Mouse (Mus musculus) lung, embryonic 15.5 days (tissue): Measurements from ENCODE around the gene Zfp354b. TPM values are rescaled to one million over a fixed set of nuclear protein-coding genes. Genes with fewer than 3 reads are reported as not detected.

ENCODE experiments used
- ATAC-seq: fragments of 200-750 bp; cut with Nextera tagmentation; 2 replicates; pipeline ENCODE4 v1.8.0; 2017; ENCODE audit warnings: moderate number of reproducible peaks, borderline replicate concordance; ENCODE audit not compliant: low FRiP score, low TSS enrichment; ENCODE audit errors: extremely low read depth
- H3K27ac ChIP-seq: fragments of 300-500 bp; sonication (generic); 2 replicates; pipeline ENCODE4 v1.5.1; 2015; ENCODE audit warnings: moderate library complexity, mild to moderate bottlenecking, inconsistent platforms
- H3K27me3 ChIP-seq: fragments of 300-500 bp; sonication (generic); 2 replicates; pipeline ENCODE4 v1.6.1; 2015; ENCODE audit warnings: inconsistent platforms
- H3K36me3 ChIP-seq: fragments of 300-500 bp; sonication (generic); 2 replicates; pipeline ENCODE4 v1.6.1; 2015; ENCODE audit warnings: inconsistent platforms
- H3K4me1 ChIP-seq: fragments of 300-500 bp; sonication (generic); 2 replicates; pipeline ENCODE4 v1.6.1; 2015; ENCODE audit warnings: inconsistent platforms
- H3K4me2 ChIP-seq: fragments of 300-500 bp; sonication (generic); 2 replicates; pipeline ENCODE4 v1.6.1; 2015; ENCODE audit warnings: inconsistent platforms, mild to moderate bottlenecking, moderate library complexity
- H3K4me3 ChIP-seq: fragments of 300-500 bp; sonication (generic); 2 replicates; pipeline ENCODE4 v1.5.1; 2015; ENCODE audit warnings: mild to moderate bottlenecking, inconsistent platforms
- H3K9ac ChIP-seq: fragments of 300-500 bp; sonication (generic); 2 replicates; pipeline ENCODE4 v1.6.1; 2015; ENCODE audit warnings: inconsistent platforms
- H3K9me3 ChIP-seq: fragments of 300-500 bp; sonication (generic); 2 replicates; pipeline ENCODE4 v1.6.1; 2016; ENCODE audit warnings: inconsistent platforms
- WGBS: fragments of 180-500 bp; shearing (Covaris S2); methylation state at CpG from one replicate; pipeline ENCODE4 v1.1.7; 2015; 5-methylcytosine and 5-hydroxymethylcytosine counted together
- polyA plus RNA-seq: library from polyadenylated mRNA; unstranded; fragments of >200 nt; fragmentation: Nextera tagmentation; extraction: Ambion mirVana; gene quantifications from 2 replicates; pipeline ENCODE4 v1.2.1, GENCODE M21; 2015

Zfp354b gene
- polyA plus RNA-seq, 1 experiment from 2014 or later: 1.3 TPM

DNA sequence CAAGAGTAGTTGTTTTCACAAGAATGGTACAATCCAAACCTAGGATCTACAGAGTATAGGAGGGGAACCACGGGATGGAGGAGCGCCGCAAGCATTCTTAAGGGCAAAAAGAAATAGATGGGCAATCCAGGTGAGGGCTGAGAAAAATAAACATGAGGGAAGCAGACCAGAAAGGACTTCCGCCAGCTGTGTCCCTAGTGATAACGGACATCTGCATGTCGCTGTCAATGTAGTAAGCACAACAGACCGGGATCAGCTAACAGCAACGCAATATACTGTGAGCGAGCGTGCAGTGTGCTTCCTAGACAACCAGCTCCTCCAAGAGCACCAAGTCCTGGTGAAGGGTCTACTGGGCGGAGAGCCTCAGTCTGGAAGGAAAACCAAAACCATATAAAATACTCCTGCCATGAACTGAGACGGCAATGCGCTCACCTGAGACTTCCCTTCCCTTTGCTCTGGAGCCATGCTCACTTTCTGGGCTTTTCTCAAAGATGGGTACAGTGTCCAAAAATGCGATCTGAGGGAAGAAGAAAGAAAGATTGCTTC lies 891 bp downstream of the Zfp354b start:
- no peak for ATAC-seq
- Histone ChIP-seq H3K27ac (no peak overlapping the region), H3K9me3 (no peaks in the 10 kb centered on the region), H3K36me3 (no peaks in the 10 kb centered on the region), H3K27me3 (peaks cover 4% of the 10 kb centered on the region; the same call in 1 of the 2 replicates), H3K4me1 (peaks cover 10% of the 10 kb centered on the region), H3K4me2 (peak overlapping the region; percentile 94), H3K4me3 (peak overlapping the region; percentile 79), H3K9ac (peak overlapping the region; percentile 72)
- WGBS: 12% methylated on average over 14 of the region's 14 CpGs

DNA sequence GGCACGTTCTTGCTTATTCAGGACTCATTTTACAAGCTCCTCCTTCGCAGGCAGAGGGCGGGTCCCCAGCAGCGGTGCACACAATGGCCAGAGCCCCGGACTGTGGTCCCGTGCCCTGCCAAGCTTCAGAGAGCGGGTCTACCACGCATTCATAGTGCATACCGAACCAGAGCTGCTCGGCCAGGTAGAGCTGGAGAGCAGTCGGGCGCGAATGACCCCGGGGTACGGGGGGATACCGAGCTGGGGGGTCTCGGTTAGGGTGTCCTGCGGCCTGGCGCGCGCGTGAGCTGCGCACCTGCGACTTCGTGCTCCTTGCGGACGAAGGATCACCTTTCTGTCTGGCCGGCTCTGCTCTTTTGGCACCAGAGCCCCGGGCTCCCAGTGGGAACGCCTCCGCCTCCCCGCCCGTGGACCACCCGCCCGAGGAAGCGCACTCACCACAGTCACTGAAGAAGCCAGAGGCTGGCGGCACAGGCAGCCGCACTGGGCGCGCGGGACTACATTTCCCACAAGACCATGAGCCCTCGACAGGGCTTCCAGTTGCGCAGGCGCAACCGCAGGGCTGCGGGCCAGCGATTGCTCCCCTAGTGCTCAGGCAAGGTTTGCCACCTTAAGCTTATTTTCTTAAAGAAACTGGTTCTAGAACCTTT lies 15.6 kb downstream of the Zfp354b start, which contains the start of gene Zfp2:
TSS of gene Zfp2 (minus strand) at position 495 of the 650 bp plus-strand sequence.
- no peaks in the 10 kb centered on the region for H3K9me3 ChIP-seq
- H3K27me3 ChIP-seq: no peaks in the 10 kb centered on the region
- peaks cover 13% of the 10 kb centered on the region for H3K36me3 ChIP-seq
- 0 out of 2 replicates have a peak, but pooled peaks cover 4% of the 10 kb centered on the region for H3K4me1 ChIP-seq
- H3K4me2 ChIP-seq: peak within 1 kb of the TSS; percentile 60
- H3K27ac ChIP-seq: peak within 1 kb of the TSS; percentile 59
- WGBS: under 1% methylated on average over 47 of the region's 47 CpGs
- peak within 1 kb of the TSS; percentile 71 for H3K4me3 ChIP-seq
- peak within 1 kb of the TSS; percentile 85 for H3K9ac ChIP-seq
- peak; percentile 97 for ATAC-seq

DNA sequence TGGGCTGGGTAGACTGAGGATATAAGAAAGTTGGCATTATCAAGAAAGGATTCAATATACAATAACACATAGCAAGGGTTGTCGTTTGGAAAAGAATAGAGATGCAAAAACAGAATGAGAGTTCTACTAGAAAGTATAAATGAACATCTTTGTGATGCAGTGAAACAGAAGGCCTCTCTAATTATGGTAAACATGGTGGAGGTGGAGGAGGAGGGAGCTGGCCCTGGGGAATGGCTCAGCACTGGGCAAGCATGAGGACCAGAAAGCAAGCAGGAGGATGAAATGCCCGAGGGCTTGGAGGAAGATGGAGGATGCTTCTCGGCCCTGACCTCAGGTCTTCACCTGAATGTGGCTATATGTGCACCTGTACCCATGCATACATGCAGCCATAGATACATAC lies 17.0 kb downstream of the Zfp354b start:
- WGBS: 90% methylated on average over 3 of the region's 3 CpGs
- Histone ChIP-seq H3K36me3 (peaks cover 27% of the 10 kb centered on the region), H3K9ac (no peak overlapping the region), H3K9me3 (no peaks in the 10 kb centered on the region), H3K27ac (no peak overlapping the region), H3K4me3 (no peak overlapping the region), H3K4me2 (no peak overlapping the region), H3K4me1 (0 out of 2 replicates have a peak, but pooled peaks cover 4% of the 10 kb centered on the region), H3K27me3 (no peaks in the 10 kb centered on the region)
- no peak for ATAC-seq

DNA sequence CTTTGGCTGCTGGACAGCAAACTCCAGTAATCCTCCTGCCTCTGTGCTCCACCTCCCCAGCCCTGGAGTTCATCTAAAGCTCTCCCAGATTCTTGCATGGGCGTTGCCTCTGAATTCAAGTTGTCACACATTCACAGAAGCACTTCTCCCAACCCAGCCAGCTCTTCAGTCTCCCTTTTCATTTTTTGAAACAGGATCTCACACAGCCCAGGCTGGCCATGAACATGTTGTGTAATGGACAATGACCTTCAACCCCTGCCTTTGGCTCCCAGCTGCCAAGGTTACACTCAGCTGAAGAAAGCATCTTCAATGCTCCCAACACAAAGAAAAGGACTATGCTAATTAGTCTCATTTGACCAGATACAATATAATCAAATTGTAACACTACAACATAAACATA lies 18.1 kb downstream of the Zfp354b start:
- 0 out of 2 replicates have a peak, but pooled peaks cover 4% of the 10 kb centered on the region for H3K4me1 ChIP-seq
- H3K27ac ChIP-seq: no peak overlapping the region
- no peak overlapping the region for H3K4me3 ChIP-seq
- no peaks in the 10 kb centered on the region for H3K27me3 ChIP-seq
- 67% methylated on average over 1 of the region's 1 CpGs for WGBS
- no peak overlapping the region for H3K9ac ChIP-seq
- no peak for ATAC-seq
- no peak overlapping the region for H3K4me2 ChIP-seq
- no peaks in the 10 kb centered on the region for H3K9me3 ChIP-seq
- H3K36me3 ChIP-seq: peaks cover 38% of the 10 kb centered on the region

DNA sequence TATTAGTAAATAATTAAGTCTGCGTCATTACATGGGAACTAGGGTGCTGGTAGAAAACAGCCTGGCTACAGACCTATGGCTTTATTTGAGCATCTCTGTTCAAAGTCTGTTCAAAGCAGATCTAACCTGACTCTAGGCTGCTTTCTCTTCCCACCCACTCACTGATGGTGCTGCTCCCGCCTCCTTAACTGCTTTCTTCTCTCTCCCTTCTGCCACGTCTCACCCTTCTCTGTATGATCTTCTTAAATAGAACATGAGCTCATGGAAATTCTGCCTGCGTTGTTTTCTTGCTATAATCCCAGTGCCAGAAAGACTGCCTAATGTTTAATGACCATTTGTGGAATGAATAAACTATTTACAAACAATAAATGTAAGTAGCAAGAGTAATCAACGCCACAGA lies 23.3 kb downstream of the Zfp354b start:
- peaks cover 86% of the 10 kb centered on the region for H3K36me3 ChIP-seq
- no peaks in the 10 kb centered on the region for H3K27me3 ChIP-seq
- H3K9me3 ChIP-seq: peaks cover 7% of the 10 kb centered on the region; the same call in 1 of the 2 replicates
- no peaks in the 10 kb centered on the region for H3K4me1 ChIP-seq
- no peak overlapping the region for H3K4me3 ChIP-seq
- no peak overlapping the region for H3K27ac ChIP-seq
- H3K9ac ChIP-seq: no peak overlapping the region
- 91% methylated on average over 5 of the region's 5 CpGs for WGBS
- H3K4me2 ChIP-seq: no peak overlapping the region
- no peak for ATAC-seq

DNA sequence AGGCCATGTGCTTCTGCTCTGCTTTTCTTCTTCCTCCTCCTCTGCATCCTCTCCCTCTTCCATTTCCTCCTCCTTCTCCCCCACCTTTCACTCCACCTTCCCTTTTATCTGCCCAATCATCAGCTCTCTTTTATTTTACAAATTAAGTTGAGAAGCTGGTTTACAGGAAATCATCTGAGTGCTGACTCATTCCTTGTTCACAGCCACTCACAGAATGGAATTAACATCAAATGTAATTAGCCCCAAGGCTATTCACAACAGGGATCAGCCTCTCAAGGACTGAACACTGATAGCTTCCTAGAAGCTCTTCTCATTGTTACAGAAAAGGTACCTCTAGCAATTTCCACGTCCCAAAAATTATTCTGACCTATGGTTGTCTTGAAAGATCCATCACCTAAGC lies 34.1 kb downstream of the Zfp354b start:
- peaks cover 38% of the 10 kb centered on the region for H3K9me3 ChIP-seq
- ATAC-seq: no peak

DNA sequence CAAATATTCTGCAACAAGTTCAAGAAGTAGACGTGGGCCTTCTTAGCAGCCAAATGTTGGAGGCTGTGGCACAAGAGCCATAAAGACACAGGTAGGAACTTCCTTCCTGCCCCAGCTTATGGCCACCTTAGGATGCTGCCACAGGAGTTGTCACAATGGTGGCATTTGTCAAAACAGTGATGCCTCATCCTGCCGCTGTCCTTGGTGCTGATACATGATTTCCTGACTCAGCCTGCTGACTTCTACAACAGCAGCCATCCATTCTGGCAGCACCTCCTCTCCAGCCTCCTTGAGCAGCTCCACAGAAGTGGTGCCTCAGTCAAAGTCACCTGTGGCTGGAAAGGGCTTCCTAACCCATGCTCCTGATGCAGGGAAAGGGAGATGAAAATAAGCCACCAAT lies 39.0 kb downstream of the Zfp354b start:
- 0 out of 2 replicates have a peak, but pooled peaks cover 3% of the 10 kb centered on the region for H3K4me1 ChIP-seq
- H3K4me3 ChIP-seq: no peak overlapping the region
- H3K4me2 ChIP-seq: no peak overlapping the region
- WGBS: 37% methylated on average over 2 of the region's 2 CpGs
- no peak for ATAC-seq
- no peaks in the 10 kb centered on the region for H3K36me3 ChIP-seq
- no peak overlapping the region for H3K9ac ChIP-seq
- H3K27ac ChIP-seq: no peak overlapping the region
- no peaks in the 10 kb centered on the region for H3K9me3 ChIP-seq
- H3K27me3 ChIP-seq: no peaks in the 10 kb centered on the region

More for the DNA sequence above, 34.1 kb downstream of the Zfp354b start:
- H3K27ac ChIP-seq: no peak overlapping the region
- H3K4me1 ChIP-seq: no peaks in the 10 kb centered on the region
- H3K4me2 ChIP-seq: no peak overlapping the region
- WGBS: 78% methylated on average over 1 of the region's 1 CpGs
- peaks cover 32% of the 10 kb centered on the region for H3K36me3 ChIP-seq
- no peak overlapping the region for H3K4me3 ChIP-seq
- H3K9ac ChIP-seq: no peak overlapping the region
- H3K27me3 ChIP-seq: no peaks in the 10 kb centered on the region

DNA sequence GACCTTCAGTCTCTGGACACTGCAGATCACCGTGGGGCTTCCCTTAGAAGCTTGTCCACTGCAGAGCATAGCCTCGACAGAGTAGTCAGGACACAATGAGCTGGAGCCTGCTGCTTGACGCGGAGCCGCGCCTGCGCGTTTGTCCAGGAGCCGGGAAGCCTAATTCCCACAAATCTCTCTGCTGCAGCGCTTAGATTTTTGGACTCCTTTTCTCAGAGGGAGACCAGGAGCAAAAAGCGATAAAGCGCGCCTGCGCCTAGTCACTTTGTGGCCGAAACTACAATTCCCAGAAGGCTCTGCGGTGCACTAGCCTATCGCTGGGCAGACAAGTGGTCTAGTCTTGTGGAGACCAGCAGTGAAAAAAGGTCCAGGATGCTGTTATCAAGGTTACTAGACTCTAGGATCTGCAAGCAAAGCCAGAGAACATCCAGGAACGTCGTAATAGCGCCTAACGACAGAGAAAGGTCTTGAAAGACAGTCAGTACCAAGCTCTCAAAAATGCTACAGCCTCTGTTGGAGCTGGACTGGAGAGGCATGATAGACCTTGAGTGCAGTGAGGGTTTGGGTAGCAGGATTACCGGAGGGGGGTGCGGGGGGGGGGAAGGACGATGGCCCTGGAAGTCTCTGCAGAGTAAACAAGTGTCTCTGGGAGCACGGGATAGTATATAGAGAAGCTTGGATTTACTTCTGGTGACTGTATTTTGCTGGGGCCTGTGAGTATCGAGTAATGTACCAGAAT lies 43.9 kb downstream of the Zfp354b start, which contains the start of gene Zfp454:
TSS of gene Zfp454 (minus strand) at position 262 of the 739 bp plus-strand sequence.
- peaks cover 9% of the 10 kb centered on the region; the same call in 1 of the 2 replicates for H3K4me1 ChIP-seq
- H3K4me3 ChIP-seq: peak within 1 kb of the TSS; percentile 46
- no peaks in the 10 kb centered on the region for H3K27me3 ChIP-seq
- ATAC-seq: peak; percentile 91
- peak within 1 kb of the TSS; percentile 58 for H3K9ac ChIP-seq
- H3K4me2 ChIP-seq: peak within 1 kb of the TSS; percentile 79
- H3K36me3 ChIP-seq: peaks cover 11% of the 10 kb centered on the region; the same call in 1 of the 2 replicates
- H3K9me3 ChIP-seq: no peaks in the 10 kb centered on the region
- H3K27ac ChIP-seq: peak within 1 kb of the TSS; percentile 75
- WGBS: 5% methylated on average over 26 of the region's 26 CpGs

DNA sequence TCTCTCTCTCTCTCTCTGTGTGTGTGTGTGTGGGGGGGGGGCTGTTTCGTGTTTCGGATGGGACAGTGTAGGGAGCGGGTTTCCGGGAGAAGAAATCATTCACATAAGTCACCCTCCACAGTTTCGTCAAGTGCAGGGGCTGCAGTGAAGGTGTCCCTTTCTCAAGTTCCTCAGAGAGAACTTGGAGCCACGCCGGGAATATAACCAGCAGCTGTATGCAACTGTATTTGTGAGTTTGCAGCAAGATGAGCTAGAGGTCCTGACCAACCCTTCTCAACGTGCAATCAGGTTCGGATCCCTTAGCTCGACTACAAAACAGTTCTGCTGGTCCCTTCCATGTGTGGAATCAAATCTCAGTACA lies 44.5 kb downstream of the Zfp354b start:
- Histone ChIP-seq H3K4me2 (peak overlapping the region; percentile 79), H3K27me3 (no peaks in the 10 kb centered on the region), H3K9ac (peak overlapping the region; percentile 58), H3K4me3 (peak overlapping the region; percentile 46), H3K36me3 (peaks cover 11% of the 10 kb centered on the region; the same call in 1 of the 2 replicates), H3K9me3 (no peaks in the 10 kb centered on the region), H3K27ac (peak overlapping the region; percentile 75), H3K4me1 (peaks cover 9% of the 10 kb centered on the region; the same call in 1 of the 2 replicates)
- ATAC-seq: peak; percentile 32; the same call in 1 of the 2 replicates
- WGBS: 3% methylated on average over 10 of the region's 10 CpGs

DNA sequence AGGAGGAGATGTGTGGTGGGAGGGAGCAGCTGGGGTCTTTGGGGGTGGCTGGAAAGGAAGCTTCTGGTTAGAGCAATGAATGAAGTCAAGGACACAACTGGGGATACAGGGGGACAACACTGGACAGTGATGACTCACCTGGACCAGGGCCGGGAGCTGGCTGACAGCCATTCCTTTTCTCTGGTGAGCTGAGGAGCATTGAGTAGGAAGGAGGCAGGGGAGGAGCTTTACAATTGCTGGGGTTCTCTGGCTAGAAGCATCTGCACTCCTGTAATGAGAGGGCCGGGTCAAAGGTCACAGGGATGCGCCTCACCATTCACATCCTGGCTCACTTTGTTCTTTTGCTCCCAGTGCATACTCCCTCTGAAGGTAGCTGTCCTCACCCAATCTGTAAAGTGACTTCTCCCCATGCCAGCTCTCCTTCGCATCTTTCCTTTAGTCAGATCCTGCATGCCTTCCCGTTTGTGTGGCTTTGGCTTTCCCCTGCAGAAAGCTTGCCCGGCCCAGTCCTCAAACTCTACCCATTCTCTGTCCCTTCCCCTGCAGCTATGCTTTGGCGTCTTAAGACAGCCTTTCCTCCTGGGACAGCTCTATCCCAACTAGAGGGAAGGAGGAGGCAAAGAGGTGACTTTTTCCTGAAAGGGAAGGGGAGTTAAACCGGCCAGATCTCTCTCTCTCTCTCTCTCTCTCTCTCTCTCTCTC lies 45.1 kb downstream of the Zfp354b start:
- 0 out of 2 replicates have a peak, but pooled peaks have one; percentile 2 for ATAC-seq
- no peaks in the 10 kb centered on the region for H3K27me3 ChIP-seq
- H3K9ac ChIP-seq: peak overlapping the region; percentile 58
- peak overlapping the region; percentile 79 for H3K4me2 ChIP-seq
- no peaks in the 10 kb centered on the region for H3K9me3 ChIP-seq
- H3K4me1 ChIP-seq: peaks cover 9% of the 10 kb centered on the region; the same call in 1 of the 2 replicates
- WGBS: 43% methylated on average over 7 of the region's 8 CpGs
- H3K4me3 ChIP-seq: peak overlapping the region; percentile 46
- H3K27ac ChIP-seq: 0 out of 2 replicates have a peak overlapping the region, but pooled peaks have one; percentile 75
- H3K36me3 ChIP-seq: peaks cover 11% of the 10 kb centered on the region; the same call in 1 of the 2 replicates

DNA sequence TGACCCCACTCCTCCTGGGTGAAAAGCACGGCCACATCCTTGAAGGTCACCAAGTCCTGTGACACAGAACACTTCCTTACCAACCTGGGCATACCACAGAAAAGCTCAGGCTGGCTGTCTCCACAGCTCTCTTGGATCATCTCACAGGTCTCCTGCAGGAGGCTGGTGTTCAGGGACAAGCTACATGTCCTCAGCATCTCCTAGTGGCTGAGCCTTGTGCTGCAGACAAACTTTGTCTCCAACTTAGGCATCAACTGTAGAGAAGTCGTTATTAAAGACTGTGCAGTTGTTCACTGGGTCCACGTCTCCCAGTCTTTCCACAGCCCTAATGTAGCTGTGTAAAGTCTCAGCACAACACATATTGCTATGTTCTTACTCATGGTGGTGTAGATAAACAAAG lies 47.7 kb downstream of the Zfp354b start:
- Histone ChIP-seq H3K4me1 (peaks cover 9% of the 10 kb centered on the region; the same call in 1 of the 2 replicates), H3K27ac (no peak overlapping the region), H3K9me3 (no peaks in the 10 kb centered on the region), H3K27me3 (no peaks in the 10 kb centered on the region), H3K4me2 (no peak overlapping the region), H3K9ac (no peak overlapping the region), H3K4me3 (no peak overlapping the region), H3K36me3 (peaks cover 30% of the 10 kb centered on the region)
- no peak for ATAC-seq
- 73% methylated on average over 3 of the region's 3 CpGs for WGBS
